Mouse (Mus musculus) kidney, postnatal 10 days (tissue): ENCODE data around the gene Mlh3.

ENCODE experiments used
- DNase-seq: peaks from one replicate; pipeline ENCODE4 v3.0.0; 2021; ENCODE audit warnings: mixed read lengths

The Mlh3 gene

DNA sequence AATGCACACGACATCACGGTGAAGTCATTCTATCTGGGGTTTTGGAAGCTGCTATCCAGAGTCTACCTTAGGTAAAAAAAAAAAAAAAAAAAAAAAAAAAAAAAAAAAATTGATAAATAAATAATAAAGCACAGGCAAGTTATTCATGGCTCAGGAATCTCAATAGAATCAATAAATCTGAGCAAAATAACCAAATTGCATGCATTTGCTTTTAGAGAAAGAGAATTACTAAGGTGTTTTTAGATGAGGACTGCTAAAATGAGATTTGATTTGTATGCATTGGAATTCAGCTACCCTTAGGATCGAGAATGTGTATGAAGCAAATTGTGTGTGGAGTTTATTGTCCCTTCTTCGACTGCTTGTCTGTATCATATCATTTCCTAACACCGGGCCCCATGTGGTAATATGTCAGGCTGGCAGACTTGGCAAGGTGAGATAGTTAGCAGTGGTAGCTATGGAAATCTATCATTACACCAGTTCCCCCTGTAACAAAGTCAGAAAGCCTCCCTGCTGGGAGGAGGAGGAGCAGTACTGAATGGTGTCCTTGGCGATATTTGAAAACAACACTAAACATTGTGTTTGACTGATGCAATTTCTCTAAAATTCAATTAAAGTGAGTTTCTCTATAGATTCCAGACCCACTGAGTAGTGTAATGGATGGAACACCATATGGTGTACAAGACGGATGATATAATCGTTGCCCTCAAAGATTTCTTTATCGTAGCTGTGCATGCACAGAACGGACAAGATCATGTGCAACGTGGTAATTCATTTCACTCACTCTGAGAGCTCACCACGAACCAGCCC is 10.6 kb upstream of the Mlh3 start:
- DNase-seq: no peak

GRCm38 (mm10) chr12:85280105-85280844 is 9.9 kb upstream of the Mlh3 start:
- peak; percentile 97 for DNase-seq

GRCm38 (mm10) chr12:85279396-85280080 is 9.1 kb upstream of the Mlh3 start:
- DNase-seq: no peak

- no peak for DNase-seq
Measured at GRCm38 (mm10) chr12:85278919-85279318, 8.5 kb upstream of the Mlh3 start.

DNA sequence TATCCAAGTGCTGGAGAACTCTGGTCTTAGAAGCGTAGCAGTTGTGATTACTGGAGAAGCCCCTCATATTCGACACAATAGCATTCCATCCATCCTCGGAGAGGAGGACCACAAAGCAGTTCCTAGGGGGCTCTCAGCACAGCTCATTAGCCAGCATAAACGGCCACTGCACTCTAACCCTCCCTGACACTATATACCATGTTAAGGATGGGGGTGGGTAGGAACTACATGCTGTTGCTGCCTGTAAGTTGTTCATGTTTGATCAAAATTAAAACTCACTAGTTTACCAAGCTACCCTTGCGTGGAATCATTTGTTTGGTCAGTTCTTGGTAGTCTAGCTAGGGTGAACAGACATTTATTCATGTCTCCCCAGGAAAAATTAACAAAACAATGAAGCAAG is 5.9 kb upstream of the Mlh3 start:
- DNase-seq: no peak

DNA sequence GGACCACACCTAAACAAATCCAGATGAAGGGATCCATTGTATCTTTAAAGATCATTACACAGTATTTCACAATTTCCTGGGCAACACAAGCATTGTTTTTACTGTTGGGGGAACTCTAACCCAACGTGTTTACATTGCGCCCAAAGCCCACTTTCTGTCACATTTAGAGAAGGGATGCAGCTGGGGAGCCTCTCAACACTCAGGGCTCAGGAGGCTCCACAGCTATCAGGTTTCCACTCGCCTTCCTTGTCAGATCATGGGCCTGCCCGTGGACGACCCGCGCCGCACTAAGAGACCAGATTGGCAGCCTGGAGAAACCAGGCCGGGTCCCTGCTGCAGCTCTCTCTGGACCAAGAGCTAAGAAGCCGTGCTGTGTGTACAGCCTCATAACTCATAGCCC is 3.1 kb upstream of the Mlh3 start:
- no peak for DNase-seq

- no peak for DNase-seq
Measured at GRCm38 (mm10) chr12:85271843-85272206, 1.4 kb upstream of the Mlh3 start.

DNA sequence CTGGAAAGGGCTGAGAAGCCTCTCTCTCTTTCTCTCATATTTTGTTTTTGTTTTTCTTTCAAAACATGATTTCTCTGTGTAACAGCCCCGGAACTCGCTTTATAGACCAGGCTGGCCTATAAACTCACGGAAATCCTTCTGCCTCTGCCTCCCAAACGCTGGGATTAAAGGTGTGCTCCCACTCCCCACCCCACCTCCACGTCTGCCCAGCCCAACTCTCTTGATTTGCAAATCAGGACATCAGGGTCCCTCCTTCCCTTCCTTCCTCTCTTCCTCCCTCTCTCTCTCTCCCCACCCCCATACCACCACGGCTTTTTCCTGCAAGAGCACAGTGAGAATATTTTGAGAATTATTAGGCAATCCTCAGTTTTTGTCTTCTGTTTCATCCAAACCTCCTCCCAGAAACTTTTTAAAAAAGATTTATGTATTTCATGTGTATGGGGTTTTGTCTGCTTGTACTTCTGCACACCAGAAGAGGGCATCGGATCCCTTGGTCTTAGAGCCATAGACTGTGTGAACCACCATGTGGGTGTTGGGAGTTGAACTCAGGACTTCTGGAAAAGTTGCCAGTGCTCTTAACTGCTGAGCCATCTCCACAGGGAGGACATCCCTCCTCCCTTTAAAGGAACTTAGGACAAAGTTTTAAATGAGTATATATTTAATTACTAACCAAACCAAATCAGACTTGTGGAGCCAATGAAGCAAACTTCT is 888 bp upstream of the Mlh3 start:
- no peak for DNase-seq

GRCm38 (mm10) chr12:85269821-85270220 is 578 bp downstream of the Mlh3 start:
- DNase-seq: no peak

DNA sequence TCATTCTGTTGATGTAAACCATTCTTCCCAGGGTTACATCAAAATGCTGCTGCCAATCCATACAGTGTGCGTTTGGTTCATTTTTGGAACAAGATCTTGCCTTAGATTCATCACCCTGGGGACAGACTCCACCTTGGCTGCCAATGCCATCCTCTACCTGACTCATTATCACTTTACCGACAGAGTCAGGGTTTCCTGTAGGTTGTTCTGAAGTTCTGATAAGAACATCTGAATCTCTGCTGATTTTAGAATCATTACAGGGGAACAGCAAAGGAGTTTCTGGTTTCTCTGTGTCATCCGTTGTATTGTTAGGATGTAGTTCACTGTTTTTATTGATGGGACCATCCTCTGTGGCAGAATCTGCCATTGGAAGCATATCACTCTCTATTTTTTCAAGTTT is 4.2 kb downstream of the Mlh3 start:
- DNase-seq: no peak

DNA sequence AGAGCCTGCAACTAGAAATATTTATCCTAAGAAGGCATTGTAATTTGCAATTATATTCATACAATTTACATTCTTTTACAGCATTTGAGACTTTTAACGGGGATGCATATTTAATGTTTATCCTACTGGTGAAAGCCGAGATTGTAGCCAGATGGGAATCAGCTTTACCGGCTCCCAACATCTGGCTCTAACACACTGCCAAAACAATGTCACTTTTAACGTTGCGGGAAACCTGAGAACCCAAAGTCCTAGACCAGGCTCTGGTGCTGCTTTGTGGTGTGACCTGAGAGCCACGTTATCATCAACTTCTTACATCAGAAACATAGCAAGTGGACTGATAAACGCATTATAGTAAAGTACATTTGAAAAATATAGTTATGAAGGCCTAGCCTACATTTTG is 5.5 kb downstream of the Mlh3 start:
- no peak for DNase-seq

DNA sequence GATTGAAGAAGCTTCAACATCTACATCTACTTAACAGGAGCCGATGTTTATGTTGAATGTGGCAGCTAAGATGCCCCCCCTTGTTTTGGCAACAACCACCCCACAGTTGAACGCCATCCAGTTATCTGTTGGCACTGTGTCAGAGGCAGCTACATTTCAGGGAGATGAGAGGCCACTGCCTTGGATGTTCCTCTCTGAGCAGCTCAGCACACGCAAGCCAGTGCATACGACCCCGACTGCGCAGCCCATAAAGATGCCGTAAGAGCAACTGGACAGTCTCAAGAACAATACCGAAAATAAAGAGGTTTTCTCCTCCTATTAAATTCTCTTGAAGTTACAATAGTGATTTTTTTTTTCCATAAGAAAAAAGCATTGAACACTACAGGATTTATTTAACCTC is 5.9 kb downstream of the Mlh3 start:
- DNase-seq: no peak

- DNase-seq: no peak
Measured at GRCm38 (mm10) chr12:85263190-85263589, 7.2 kb downstream of the Mlh3 start.

GRCm38 (mm10) chr12:85262489-85262888 is 7.9 kb downstream of the Mlh3 start:
- DNase-seq: peak; percentile 61

- DNase-seq: no peak
Measured at GRCm38 (mm10) chr12:85257008-85257639, 13.3 kb downstream of the Mlh3 start.

GRCm38 (mm10) chr12:85256074-85256751 is 14.2 kb downstream of the Mlh3 start:
- no peak for DNase-seq

DNA sequence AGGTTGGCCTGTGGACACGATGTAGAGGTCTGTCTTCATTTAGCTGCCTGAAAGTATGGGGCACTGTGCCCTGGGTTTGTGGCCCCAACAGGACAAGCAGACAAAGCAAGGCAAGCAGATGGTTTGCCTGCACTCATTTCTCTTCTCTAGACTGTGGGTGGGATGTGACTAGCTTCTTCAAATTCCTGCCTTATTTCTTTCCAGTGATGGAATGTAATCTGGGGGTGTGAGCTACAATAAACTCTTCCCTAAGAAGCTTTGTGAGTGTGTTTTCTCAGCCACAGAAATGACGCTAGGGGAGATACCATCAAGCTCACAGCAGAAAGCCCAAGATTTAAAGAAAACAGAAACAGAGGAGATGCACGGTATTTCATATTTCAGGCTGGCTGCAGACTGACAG is 18.3 kb downstream of the Mlh3 start:
- DNase-seq: no peak

DNA sequence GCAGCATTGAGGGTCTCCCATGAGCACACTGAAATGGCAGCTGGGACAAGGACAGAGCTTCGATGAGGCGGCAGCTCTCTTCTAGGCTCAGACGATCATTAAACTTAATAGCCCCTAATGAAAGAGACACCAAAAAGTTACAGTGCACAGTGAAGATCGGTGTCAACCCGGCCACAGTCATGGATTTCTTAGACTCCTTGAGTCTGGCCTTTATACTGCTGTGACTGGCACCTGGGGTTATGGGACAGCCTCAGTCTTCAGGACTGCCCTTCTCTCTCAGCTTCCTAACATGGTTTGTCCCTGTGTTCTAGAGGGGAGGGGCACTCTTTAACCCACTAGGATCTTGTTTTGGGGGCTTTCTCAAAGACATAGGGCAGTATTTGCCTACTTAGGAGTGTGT is 32.8 kb downstream of the Mlh3 start:
- no peak for DNase-seq

- peak; percentile 44 for DNase-seq
Measured at GRCm38 (mm10) chr12:85233376-85234358, 36.7 kb downstream of the Mlh3 start.

DNA sequence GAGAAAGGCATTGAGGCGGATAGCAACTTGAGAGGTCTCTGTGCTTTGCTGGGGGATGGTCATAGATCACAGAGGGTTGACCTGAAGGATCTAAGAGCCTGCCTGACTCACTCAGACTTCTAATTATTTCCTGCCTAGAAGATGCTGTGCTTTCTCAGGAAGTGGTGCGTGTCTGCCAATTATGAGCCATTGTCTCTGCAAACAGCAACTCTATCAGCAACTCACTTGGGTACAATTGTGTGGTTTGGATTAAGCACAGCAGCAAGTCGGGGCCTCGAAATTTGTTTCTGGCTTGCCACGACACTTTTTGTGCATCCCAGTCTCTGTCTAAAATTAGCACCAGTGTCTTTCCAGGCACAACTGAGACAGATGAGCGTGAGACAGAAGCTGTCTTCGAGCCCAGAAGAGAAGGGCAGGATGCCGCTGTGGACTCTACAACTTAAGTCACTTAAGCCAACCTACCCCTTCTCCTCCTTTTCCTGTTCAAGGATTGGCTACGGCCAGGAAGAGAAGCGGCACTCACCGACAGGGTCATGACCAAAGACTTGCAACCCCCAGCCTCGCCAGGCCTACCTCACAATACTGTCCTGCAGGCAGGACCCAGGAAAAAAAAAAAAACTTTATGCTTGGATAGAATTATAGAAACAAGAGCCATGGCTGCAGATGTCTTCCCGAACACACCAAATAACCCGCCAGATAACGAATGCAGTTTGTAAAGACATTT is 42.4 kb downstream of the Mlh3 start:
- DNase-seq: peak; percentile 30
